ENCODE assay signal across 8 mouse cellular contexts in the genomic region with DNA sequence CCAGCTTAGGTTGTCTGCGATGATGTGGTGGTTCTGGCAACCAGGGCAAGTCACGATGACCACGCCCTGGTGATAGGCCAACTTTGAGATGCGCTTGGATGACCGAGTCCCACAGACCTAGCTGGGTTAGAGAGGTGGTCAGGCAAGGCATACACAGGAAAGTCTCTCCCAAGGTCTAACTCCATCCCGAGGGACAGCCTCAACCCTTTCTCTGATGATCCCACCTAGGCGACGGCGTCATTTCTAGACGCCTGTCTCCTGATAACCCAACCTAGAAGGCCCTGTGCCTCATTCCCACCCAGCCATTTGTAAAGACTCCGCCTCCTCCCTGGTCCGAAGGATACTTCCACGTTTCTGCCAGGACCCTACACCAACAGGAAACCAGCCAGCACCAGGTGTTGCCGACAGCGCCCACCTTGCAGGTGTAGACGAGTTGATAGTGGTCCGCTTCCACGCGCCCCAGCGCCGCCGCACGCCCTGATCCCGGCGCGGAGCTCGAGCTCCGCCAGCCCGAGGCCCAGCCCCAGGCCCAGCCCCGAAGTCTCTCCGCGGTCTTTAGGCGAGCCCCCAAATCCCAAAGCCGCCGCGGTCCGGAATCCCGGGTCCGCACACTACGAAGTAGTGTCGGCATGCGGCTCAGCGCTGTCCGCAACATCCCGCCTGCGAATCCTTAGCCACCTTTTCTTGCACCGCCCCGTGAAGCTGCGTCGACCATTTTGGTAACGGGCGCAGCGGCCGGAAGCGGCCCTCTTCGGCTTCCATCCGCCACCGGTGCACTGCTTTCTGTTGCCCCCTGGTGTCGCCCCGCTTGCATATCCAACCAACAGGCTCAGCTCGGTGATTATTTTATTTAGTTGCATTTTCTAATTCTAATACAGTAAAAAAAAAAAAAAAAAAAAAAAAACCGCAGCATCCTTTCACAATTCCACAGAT. TPM values are rescaled to one million over a fixed set of nuclear protein-coding genes. Genes with fewer than 3 reads are reported as not detected.
DNase-seq lines count a peak whose midpoint lies in the region; ATAC-seq and TF ChIP-seq lines count a peak whose summit lies in the region.

Dnlz (minus strand) TSS at position 753 of the 933 bp plus-strand sequence.

- no peaks in the 10 kb centered on the region for H3K9me3 ChIP-seq in hindbrain, embryonic 14.5 days (ENCODE audit: control insufficient read depth, low read length)

- CTCF ChIA-PET in Patski (lab: Charles Lee), result interaction anchor here (0.7 to 1.6 kb wide), 4 partner anchors 14 to 52 kb away, joined by 3 to 7 read pairs (median 4); no protein-coding TSS in a partner anchor

- H3K4me3 ChIP-seq in hindbrain, embryonic 14.5 days (replicated peaks; ENCODE audit: low read length), result peak within 1 kb of the TSS; percentile 68

- no peaks in the 10 kb centered on the region for H3K27me3 ChIP-seq in Patski
- H3K27me3 ChIP-seq in hindbrain, embryonic 14.5 days (ENCODE audit: control insufficient read depth, insufficient read depth, low read length), result no peaks in the 10 kb centered on the region

- H3K36me3 ChIP-seq in hindbrain, embryonic 14.5 days (replicated peaks; ENCODE audit: control insufficient read depth, insufficient read depth), result peaks cover 36% of the 10 kb centered on the region

- in situ Hi-C loops in Patski (cut with MboI; ENCODE audit: low pct_unique_long_range_greater_than_20kb), result no loop called here

- H3K4me2 ChIP-seq in hindbrain, embryonic 14.5 days (replicated peaks), result peak within 1 kb of the TSS; percentile 76

- peaks cover 21% of the 10 kb centered on the region for H3K4me1 ChIP-seq in hindbrain, embryonic 14.5 days (replicated peaks; ENCODE audit: control insufficient read depth, insufficient read depth, low read length)

- DNase-seq in Patski (ENCODE audit: low read depth, low spot score), result peak; percentile 37
- DNase-seq in cerebellum, postnatal 14 days, result peak; percentile 97
- peak; percentile 88 to 91 for DNase-seq in frontal cortex, postnatal 25 days (ENCODE audit: low spot score in 2 of 2)
- peak; percentile 93 for DNase-seq in hindbrain, embryonic 14.5 days (ENCODE audit: low spot score)
- peak; percentile 92 to 94 for DNase-seq in layer of hippocampus, postnatal 36 days
- DNase-seq in lung, postnatal 36 days, result peak; percentile 96
- peak; percentile 95 for DNase-seq in retina, postnatal 1 day
- DNase-seq in urinary bladder, adult 18-20 months (ENCODE audit: low spot score in 2 of 2), result peak; percentile 90 to 93

- WGBS in hindbrain, embryonic 14.5 days, result 2% methylated on average over 62 of the region's 62 CpGs

- peak within 1 kb of the TSS; percentile 98 for H3K9ac ChIP-seq in hindbrain, embryonic 14.5 days

- no peak for TF ChIP-seq CTCF in Patski (IDR thresholded peaks at IDR 0.05)

- POLR2A ChIA-PET in Patski (lab: Charles Lee), result interaction anchor here (0.5 to 1.8 kb wide), 9 partner anchors 20 to 1128 kb away, joined by 3 to 14 read pairs (median 3); partner anchors contain the start of gene Snapc4

- ATAC-seq in Patski, result peak; percentile 41
- peak; percentile 85 for ATAC-seq in hindbrain, embryonic 14.5 days (ENCODE audit: low FRiP score)

- H3K27ac ChIP-seq in hindbrain, embryonic 14.5 days, result peak within 1 kb of the TSS; percentile 90

RNA-seq across cellular contexts. Expression of gene Dnlz, which starts in this region (rescaled TPM):
- 19.3 TPM for polyA plus RNA-seq in Patski (2021)
- 27.7 and 28.3 TPM in 2 replicates for polyA plus RNA-seq in hindbrain, embryonic 14.5 days (2014; fragmentation: Nextera tagmentation; extraction: Ambion mirVana)
- total RNA-seq in layer of hippocampus, postnatal 36 days (2021), result 10 to 100 TPM; 25.7 to 26.5 TPM

Comparison
In these comparisons a context has a peak if more than half of its experiments do, and no peak if none do; other contexts are left out.
1. Peak in every context shown above with its lines: DNase-seq, ATAC-seq, H3K4me3 ChIP-seq and H3K27ac ChIP-seq.
2. DNase-seq: peak in every context shown above with its lines; median percentile 97 in cerebellum, postnatal 14 days; 96 in lung, postnatal 36 days; 95 in retina, postnatal 1 day; 93 in hindbrain, embryonic 14.5 days; 93 in layer of hippocampus, postnatal 36 days; 92 in urinary bladder, adult 18-20 months; 90 in frontal cortex, postnatal 25 days; 37 in Patski.